Mouse (Mus musculus): ENCODE measurements around the gene Fcgbp.
A peak's percentile ranks its signal among the peaks of the same experiment; 100 is the strongest.
"Not testable (repeated sequence)": the region's sequence is repeated elsewhere in the genome, so short reads cannot be mapped to it uniquely, and the experiment has no call there.

The Fcgbp gene

DNA sequence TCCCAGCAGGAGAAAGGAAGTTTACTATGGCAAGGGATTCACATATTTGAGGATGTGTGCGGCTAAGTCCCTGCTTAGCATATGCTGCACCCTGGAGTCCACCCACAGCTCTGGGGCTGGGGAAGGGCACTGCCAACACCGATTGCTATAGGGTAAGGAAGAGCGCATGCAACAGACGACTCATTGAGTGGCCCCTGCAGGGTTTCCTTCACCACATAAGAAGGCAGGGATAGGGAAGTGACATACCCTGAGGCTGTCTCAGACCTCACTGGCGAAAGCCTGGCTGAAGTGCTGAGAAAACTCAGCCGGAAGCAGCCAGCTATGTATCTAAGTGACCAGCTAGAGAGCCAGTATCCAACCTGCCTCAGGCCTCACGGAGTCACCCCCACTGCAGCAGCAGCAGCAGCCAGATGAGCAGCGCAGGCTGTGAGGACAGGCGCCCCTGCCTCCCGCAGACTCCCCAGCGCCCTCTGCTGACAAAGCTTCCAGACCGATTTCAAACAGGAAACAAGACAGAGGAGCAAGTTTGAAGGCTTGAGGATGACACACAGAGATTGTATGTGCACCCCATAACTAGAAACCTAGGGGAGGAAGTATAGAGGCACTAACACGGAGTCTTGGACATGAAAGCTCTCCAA is 80.7 kb downstream of the Fcgbp start:
- DNase-seq = peak in 1 of 2 experiments; percentile 20

DNA sequence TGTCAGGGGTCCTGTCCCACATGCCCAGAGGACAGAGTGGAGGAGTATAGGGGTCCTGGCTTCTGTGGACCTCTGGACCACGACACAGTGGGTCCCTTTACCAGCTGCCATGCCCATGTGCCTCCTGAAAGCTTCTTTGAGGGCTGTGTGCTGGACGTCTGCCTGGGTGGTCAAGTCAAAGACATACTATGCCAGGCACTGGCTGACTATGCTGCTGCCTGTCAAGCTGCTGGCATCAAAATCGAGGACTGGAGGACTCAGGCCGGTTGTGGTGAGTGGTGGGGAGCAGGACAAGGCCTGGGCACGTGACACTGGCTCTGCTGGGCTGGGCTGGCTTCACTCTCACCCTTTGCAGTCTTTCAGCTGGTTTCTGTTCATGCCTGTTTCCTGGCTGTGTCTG is 82.6 kb downstream of the Fcgbp start:
- not testable (repeated sequence) for DNase-seq

DNA sequence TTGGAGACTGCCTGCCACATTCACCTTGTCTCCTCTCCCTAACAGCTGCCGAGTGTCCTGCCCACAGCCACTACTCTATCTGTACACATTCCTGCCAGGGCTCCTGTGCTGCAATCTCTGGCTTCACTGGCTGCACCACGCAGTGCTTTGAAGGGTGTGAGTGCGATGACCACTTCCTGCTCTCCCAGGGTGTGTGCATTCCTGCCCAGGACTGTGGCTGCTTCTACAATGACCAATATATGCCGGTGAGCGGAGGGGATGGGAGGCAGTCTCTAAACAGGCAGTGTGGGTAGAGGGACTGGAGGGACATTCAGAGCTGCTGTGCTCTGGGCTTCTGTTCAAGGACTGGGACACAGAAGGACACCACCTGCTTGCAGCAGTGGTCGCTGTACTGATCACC is 88.3 kb downstream of the Fcgbp start:
- DNase-seq = no peak

DNA sequence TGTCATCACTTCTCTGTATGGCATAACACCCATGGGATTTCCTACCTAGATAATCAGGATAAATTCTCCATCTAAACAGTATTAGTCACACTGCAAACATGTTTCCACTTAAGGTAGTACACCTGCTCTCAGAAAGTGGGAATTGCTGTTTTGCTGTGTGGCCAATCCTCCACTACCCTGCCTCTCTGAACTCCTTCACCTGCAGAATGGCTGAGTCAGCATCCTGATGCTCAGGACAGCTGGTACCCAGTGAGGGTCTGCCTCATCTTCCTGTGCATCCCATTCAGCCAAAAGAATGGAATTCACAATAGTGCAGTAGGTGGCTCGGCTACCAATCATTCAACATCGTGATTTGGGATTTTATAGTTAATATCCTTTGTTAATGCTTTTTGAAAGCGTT is 88.9 kb downstream of the Fcgbp start:
- no peak for DNase-seq

DNA sequence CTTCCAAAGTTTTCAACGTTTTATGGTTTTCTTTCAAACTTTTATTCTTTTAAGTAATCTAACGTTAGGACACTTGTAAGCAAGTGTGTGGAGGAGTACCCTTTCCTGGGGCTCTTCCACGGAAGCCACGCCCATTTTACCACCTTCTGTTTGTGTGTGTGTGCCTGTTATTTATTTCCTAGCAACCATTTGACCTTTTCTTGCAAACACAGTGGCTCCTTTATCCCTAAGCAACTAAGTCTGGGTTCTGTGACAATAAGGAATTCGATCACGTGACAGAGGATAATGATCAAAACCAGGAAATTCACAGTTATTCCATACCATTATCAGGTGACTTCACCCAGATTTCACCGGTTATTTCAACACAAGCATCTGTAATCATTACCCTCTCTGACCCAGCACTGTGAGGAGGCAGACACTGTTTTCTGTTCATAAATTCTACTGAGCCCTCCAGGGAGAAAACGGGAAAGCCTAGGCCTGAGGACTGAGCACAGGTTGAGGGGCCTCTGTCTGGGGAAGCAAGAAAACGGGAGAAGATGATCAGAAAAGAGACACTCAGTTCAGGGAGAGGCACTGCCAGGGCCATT is 90.2 kb downstream of the Fcgbp start:
- no peak for DNase-seq

DNA sequence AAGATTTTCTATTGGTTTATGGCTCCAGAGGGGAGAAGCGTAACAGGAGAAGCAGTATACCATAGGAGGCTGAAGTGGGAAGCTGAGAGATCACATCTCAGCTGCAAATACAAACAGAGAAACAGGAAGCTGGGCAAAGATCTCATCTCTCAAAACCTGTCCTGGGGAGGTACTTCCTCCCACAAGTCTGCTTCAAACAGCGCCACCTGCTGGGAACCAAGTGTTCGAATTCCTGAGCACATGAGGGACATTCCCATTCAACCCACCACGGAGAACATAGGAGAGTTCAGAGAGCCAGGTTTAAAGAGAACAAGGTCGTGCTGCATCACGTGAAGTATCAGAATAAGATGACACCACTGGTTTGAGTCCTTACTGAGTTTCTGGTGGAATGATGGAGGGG is 94.4 kb downstream of the Fcgbp start:
- no peak for DNase-seq

DNA sequence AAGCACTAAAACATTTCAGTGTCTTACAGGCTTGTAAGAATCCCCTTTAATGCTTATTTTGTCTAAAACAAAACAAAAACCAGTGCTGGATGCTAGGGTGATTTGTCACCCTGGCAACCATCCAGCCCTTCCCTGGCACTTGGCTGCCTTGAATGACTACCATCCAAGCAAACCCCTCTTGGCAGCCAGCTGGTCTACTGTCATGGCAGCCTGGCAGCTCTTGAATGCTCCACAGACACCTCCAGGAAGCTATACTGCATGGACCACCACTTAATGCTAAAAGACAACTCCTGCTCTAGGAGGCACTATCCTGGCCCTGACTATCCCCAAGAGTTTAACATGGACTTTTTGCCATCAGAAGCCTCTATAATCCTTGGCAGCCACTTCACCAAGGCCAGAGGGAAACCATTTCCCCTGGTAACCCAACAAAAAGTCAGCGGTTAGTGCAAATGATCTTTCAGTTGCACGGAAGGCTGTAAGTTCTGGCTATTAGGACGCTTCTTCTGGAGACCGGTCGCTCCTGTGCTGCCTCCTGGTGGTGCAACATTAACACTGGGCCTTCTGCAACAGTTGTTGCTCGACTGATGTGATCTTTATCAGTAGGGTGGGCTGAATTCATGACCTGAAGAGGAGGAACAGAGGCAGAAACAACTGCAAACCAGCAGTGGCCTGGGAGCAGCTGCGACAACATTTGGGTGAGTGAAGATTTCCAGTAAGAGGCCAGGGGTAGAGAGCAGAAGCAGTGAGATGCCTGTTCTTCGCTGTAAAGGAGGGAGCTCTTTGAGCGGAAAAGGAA is 97.5 kb downstream of the Fcgbp start:
- DNase-seq = peak; percentile 60 to 69

DNA sequence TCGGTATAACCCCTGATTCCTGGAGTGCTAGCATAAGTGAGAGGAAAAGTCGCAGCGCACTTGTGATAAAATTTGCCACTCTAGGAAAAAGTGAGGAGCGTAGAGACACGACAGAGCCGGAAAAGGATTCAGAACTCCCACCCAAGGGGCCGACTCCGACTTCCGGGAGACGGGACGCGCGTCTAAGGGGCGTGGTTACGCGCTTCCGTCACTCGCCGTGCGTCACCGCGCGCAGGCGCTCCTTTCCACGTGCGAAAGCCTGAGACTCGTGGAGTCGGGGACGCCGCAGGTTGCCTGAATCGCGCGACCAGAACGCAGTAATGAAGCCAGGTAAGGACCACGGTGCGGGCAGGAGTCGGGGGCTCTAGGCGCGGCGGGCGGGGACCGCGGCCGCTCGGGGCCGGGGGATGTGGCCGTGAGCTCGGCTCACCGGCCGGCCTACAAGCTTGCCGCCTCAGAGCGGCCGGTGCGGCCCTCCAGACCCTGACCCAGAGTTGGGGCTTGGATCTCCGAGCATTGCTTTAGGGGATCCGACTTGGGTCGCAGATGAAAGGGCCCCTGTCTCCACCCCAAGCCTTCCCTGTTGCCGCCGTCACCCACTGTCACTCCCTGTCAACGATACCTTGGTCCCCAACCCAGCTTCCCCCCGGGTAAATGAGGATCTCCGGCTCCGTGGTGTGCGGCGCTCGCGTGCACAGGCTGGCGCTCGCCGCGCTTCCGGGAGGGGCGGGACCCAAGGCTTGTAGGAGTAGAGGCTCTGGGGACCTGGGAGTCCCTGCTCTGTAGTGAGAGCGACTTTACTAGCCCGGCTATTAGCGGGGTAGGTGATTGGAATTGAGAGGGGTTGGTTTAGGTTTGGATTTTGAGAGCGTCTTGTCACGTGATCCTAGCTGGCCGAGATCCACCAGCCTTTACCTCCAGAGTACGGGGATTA is 98.7 kb downstream of the Fcgbp start, which contains the start of gene Fbl:
Fbl (plus strand) TSS at position 222 of the 934 bp plus-strand sequence.
- DNase-seq = peak; percentile 84 to 88

Measured in cerebellum, postnatal 36 days (tissue).